Mouse (Mus musculus): Measurements from ENCODE around the gene Wnt9b. TPM values are rescaled to one million over a fixed set of nuclear protein-coding genes. Genes with fewer than 3 reads are reported as not detected.

Gene Wnt9b
- total RNA-seq (2014; rRNA removed) = 2.6 and 3.2 TPM in 2 replicates
- polyA plus RNA-seq (2015; fragmentation: Nextera tagmentation; extraction: Ambion mirVana) = 1.2 and 1.3 TPM in 2 replicates

GRCm38 (mm10) chr11:103749306-103750089 lies at the start of gene Wnt9b:
Wnt9b (minus strand) TSS chr11:103749821.
- ATAC-seq (ENCODE audit: low FRiP score) (peak; percentile 47; the same call in 1 of the 2 replicates), DNase-seq (ENCODE audit: low spot score) (peak; percentile 28)
- no peak for TF ChIP-seq CTCF (IDR thresholded peaks at IDR 0.05)
- Histone ChIP-seq H3K9me3 (ENCODE audit: low read length) (no peaks in the 10 kb centered on the region), H3K9ac (replicated peaks; ENCODE audit: low read length, poor library complexity, severe bottlenecking) (peak within 1 kb of the TSS; percentile 44), H3K36me3 (ENCODE audit: insufficient read depth, low read length) (no peaks in the 10 kb centered on the region), H3K4me2 (ENCODE audit: low read depth, low read length, poor library complexity, severe bottlenecking) (peak within 1 kb of the TSS; percentile 95), H3K27me3 (ENCODE audit: insufficient read depth, low read length) (peaks cover 42% of the 10 kb centered on the region), H3K4me3 (ENCODE audit: low read depth, low read length) (peak within 1 kb of the TSS; percentile 50), H3K4me1 (ENCODE audit: insufficient read depth, low read length) (peaks cover 13% of the 10 kb centered on the region), H3K27ac (ENCODE audit: low read depth, low read length) (no peak within 1 kb of the TSS)
- WGBS = under 1% methylated on average over 55 of the region's 68 CpGs

GRCm38 (mm10) chr11:103789951-103790350 lies 40.3 kb upstream of the Wnt9b start:
- no peaks in the 10 kb centered on the region for H3K4me1 ChIP-seq (ENCODE audit: insufficient read depth, low read length)
- WGBS = 74% methylated on average over 5 of the region's 5 CpGs
- DNase-seq (ENCODE audit: low spot score) (peak; percentile 44), ATAC-seq (ENCODE audit: low FRiP score) (no peak)
- no peaks in the 10 kb centered on the region for H3K36me3 ChIP-seq (ENCODE audit: insufficient read depth, low read length)
- H3K4me2 ChIP-seq (ENCODE audit: low read depth, low read length, poor library complexity, severe bottlenecking) = no peak overlapping the region
- peaks cover 3% of the 10 kb centered on the region; the same call in 1 of the 2 replicates for H3K27me3 ChIP-seq (ENCODE audit: insufficient read depth, low read length)
- no peak overlapping the region for H3K9ac ChIP-seq (replicated peaks; ENCODE audit: low read length, poor library complexity, severe bottlenecking)
- no peak for TF ChIP-seq CTCF (IDR thresholded peaks at IDR 0.05)
- H3K27ac ChIP-seq (ENCODE audit: low read depth, low read length) = no peak overlapping the region
- H3K4me3 ChIP-seq (ENCODE audit: low read depth, low read length) = no peak overlapping the region
- no peaks in the 10 kb centered on the region for H3K9me3 ChIP-seq (ENCODE audit: low read length)

- no peak for TF ChIP-seq CTCF (IDR thresholded peaks at IDR 0.05)
- Histone ChIP-seq H3K4me1 (ENCODE audit: insufficient read depth, low read length) (no peaks in the 10 kb centered on the region), H3K4me3 (ENCODE audit: low read depth, low read length) (no peak overlapping the region), H3K36me3 (ENCODE audit: insufficient read depth, low read length) (0 out of 2 replicates have a peak, but pooled peaks cover 2% of the 10 kb centered on the region), H3K27ac (ENCODE audit: low read depth, low read length) (no peak overlapping the region), H3K4me2 (ENCODE audit: low read depth, low read length, poor library complexity, severe bottlenecking) (no peak overlapping the region), H3K27me3 (ENCODE audit: insufficient read depth, low read length) (peaks cover 4% of the 10 kb centered on the region; the same call in 1 of the 2 replicates), H3K9me3 (ENCODE audit: low read length) (no peaks in the 10 kb centered on the region), H3K9ac (replicated peaks; ENCODE audit: low read length, poor library complexity, severe bottlenecking) (no peak overlapping the region)
- DNase-seq (ENCODE audit: low spot score) (no peak), ATAC-seq (ENCODE audit: low FRiP score) (no peak)
- WGBS = 75% methylated on average over 9 of the region's 9 CpGs
These were observed 30.5 kb upstream of the Wnt9b start for GRCm38 (mm10) chr11:103780152-103780551.

- ATAC-seq (ENCODE audit: low FRiP score) (no peak), DNase-seq (ENCODE audit: low spot score) (no peak)
- H3K4me1 ChIP-seq (ENCODE audit: insufficient read depth, low read length) = peaks cover 16% of the 10 kb centered on the region
- WGBS = 1% methylated on average over 19 of the region's 19 CpGs
- H3K27me3 ChIP-seq (ENCODE audit: insufficient read depth, low read length) = peaks cover 44% of the 10 kb centered on the region
- no peaks in the 10 kb centered on the region for H3K36me3 ChIP-seq (ENCODE audit: insufficient read depth, low read length)
- H3K27ac ChIP-seq (ENCODE audit: low read depth, low read length) = peak overlapping the region; percentile 57; the same call in 1 of the 2 replicates
- H3K9ac ChIP-seq (replicated peaks; ENCODE audit: low read length, poor library complexity, severe bottlenecking) = peak overlapping the region; percentile 40
- H3K4me2 ChIP-seq (ENCODE audit: low read depth, low read length, poor library complexity, severe bottlenecking) = peak overlapping the region; percentile 77
- H3K4me3 ChIP-seq (ENCODE audit: low read depth, low read length) = peak overlapping the region; percentile 49
- TF ChIP-seq CTCF (IDR thresholded peaks at IDR 0.05) = no peak
- no peaks in the 10 kb centered on the region for H3K9me3 ChIP-seq (ENCODE audit: low read length)
These were observed 24.6 kb upstream of the Wnt9b start for GRCm38 (mm10) chr11:103774228-103774530.

- H3K27ac ChIP-seq (ENCODE audit: low read depth, low read length) = peak within 1 kb of the TSS; percentile 57; the same call in 1 of the 2 replicates
These were observed 24.0 kb upstream of the Wnt9b start, which contains the start of gene Wnt3 for GRCm38 (mm10) chr11:103773387-103774227. Wnt3 (plus strand) TSS chr11:103774150.

More at GRCm38 (mm10) chr11:103773387-103774227, 24.0 kb upstream of the Wnt9b start, which contains the start of gene Wnt3:
- peak within 1 kb of the TSS; percentile 77 for H3K4me2 ChIP-seq (ENCODE audit: low read depth, low read length, poor library complexity, severe bottlenecking)
- H3K4me1 ChIP-seq (ENCODE audit: insufficient read depth, low read length) = peaks cover 16% of the 10 kb centered on the region
- H3K9ac ChIP-seq (replicated peaks; ENCODE audit: low read length, poor library complexity, severe bottlenecking) = peak within 1 kb of the TSS; percentile 40
- DNase-seq (ENCODE audit: low spot score) = peak; percentile 47
- no peak for TF ChIP-seq CTCF (IDR thresholded peaks at IDR 0.05)
- ATAC-seq (ENCODE audit: low FRiP score) = peak; percentile 45; the same call in 1 of the 2 replicates
- no peaks in the 10 kb centered on the region for H3K36me3 ChIP-seq (ENCODE audit: insufficient read depth, low read length)
- WGBS = 1% methylated on average over 60 of the region's 60 CpGs
- no peaks in the 10 kb centered on the region for H3K9me3 ChIP-seq (ENCODE audit: low read length)
- peak within 1 kb of the TSS; percentile 49 for H3K4me3 ChIP-seq (ENCODE audit: low read depth, low read length)
- peaks cover 44% of the 10 kb centered on the region for H3K27me3 ChIP-seq (ENCODE audit: insufficient read depth, low read length)
